Comparison of ENCODE assay signal across 8 mouse cellular contexts in the genomic region with DNA sequence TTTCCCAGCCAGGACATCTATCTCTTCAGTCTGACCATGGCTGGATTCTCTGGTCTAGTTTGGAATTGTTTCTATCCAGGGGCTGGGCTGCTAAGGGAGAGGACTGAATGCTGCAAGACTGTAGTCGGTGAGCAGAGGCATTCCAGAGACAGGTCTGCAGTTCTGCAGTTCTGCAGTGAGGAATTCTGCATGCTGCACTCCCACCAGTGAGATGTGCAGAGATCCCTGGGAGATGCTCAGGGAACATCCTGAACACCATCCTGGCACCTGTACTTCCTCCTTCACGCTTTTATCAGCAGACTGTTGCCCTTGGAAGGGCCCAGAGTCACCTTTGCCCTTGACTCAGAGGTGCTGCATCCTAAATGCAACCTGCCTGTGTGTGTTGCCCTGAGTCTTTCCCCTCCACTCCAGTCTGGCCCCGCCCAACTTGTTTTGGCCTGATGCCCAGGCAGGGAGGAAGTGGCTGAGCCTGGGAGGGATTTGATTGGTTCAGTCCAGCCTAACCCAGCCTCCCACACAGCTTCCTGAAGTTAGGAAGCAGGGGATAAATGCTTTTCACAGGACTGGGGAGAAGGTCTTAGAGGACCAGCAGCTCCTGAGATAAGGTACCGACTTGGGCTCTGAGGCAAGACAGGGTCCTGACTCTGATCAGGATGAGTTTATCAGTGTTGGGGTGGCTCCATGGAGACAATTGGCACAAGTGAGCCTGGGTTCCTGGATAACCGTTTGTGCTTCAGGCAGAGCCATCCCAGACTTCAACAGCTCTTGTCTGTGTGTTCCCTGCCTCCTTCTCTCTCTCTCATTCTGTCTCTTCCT. TPM values are rescaled to one million over a fixed set of nuclear protein-coding genes. Genes with fewer than 3 reads are reported as not detected.
A peak's percentile ranks its signal among the peaks of the same experiment; 100 is the strongest.
DNase-seq lines count a peak whose midpoint lies in the region; ATAC-seq and TF ChIP-seq lines count a peak whose summit lies in the region.
"Not testable (repeated sequence)": the region's sequence is repeated elsewhere in the genome, so short reads cannot be mapped to it uniquely, and the experiment has no call there.

A gene (plus strand): TSS at position 508 of the 816 bp plus-strand sequence.

- peak within 1 kb of the TSS; percentile 77 for H3K9ac ChIP-seq in ES-E14 (ENCODE audit: insufficient read depth, low read depth, low read length, poor library complexity, severe bottlenecking)
- peak within 1 kb of the TSS; percentile 52; the same call in 1 of the 2 replicates for H3K9ac ChIP-seq in lung, embryonic 14.5 days

- H3K36me3 ChIP-seq in ES-E14 (ENCODE audit: control insufficient read depth, insufficient read depth, low read length, poor library complexity, severe bottlenecking); lung, embryonic 14.5 days (ENCODE audit: insufficient read depth): not testable (repeated sequence)

- H3K9me3 ChIP-seq in ES-E14 (ENCODE audit: control insufficient read depth, insufficient read depth, low read depth, low read length); lung, embryonic 14.5 days (ENCODE audit: low read depth, low read length): not testable (repeated sequence)

- peak; percentile 97 for ATAC-seq in lung, embryonic 14.5 days (ENCODE audit: insufficient read depth)
- peak; percentile 56; the same call in 1 of the 2 replicates for ATAC-seq in neutrophil, adult 5-6 weeks (ENCODE audit: extremely low read depth, insufficient number of reproducible peaks, low FRiP score, poor library complexity, severe bottlenecking)

- H3K27ac ChIP-seq in ES-E14 (ENCODE audit: insufficient read depth, low read depth, low read length, poor library complexity, severe bottlenecking); lung, embryonic 14.5 days (ENCODE audit: low read depth): not testable (repeated sequence)

- WGBS in lung, embryonic 14.5 days = 10% methylated on average over 5 of the region's 5 CpGs

- not testable (repeated sequence) for TF ChIP-seq CTCF in lung, embryonic 14.5 days (IDR thresholded peaks at IDR 0.05; ENCODE audit: low read depth)

- peak; percentile 83 for DNase-seq in ES-E14 (ENCODE audit: low read depth, low spot score)
- DNase-seq in cerebellum, adult 18-20 months = peak; percentile 89 to 94
- peak; percentile 70 for DNase-seq in forelimb bud, embryonic 11.5 days (ENCODE audit: low read depth, low spot score)
- peak; percentile 97 for DNase-seq in heart, postnatal 4 days
- peak; percentile 64 to 71 for DNase-seq in layer of hippocampus, adult 8-10 months (ENCODE audit: low spot score in 2 of 2)
- DNase-seq in lung, embryonic 14.5 days = peak; percentile 95
- peak; percentile 59 for DNase-seq in testis, postnatal 14 days (ENCODE audit: low spot score)

- in situ Hi-C loops in ES-E14 (cut with MboI; ENCODE audit: low sequenced_read_pairs in 2 of 2, unreplicated experiment in 2 of 2) = not testable (repeated sequence)

- H3K4me3 ChIP-seq in ES-E14 (ENCODE audit: insufficient read depth in 1 of 2, low read depth in 1 of 2, low read length in 2 of 2, poor library complexity in 1 of 2, severe bottlenecking in 1 of 2) = peak within 1 kb of the TSS; percentile 71 to 96
- H3K4me3 ChIP-seq in lung, embryonic 14.5 days (ENCODE audit: low read depth, low read length) = peak within 1 kb of the TSS; percentile 35

- peak within 1 kb of the TSS; percentile 56 for H3K4me2 ChIP-seq in lung, embryonic 14.5 days

- H3K27me3 ChIP-seq in lung, embryonic 14.5 days (ENCODE audit: insufficient read depth, low read length) = not testable (repeated sequence)

- not testable (repeated sequence) for H3K4me1 ChIP-seq in ES-E14 (ENCODE audit: control insufficient read depth in 2 of 2, insufficient read depth in 2 of 2, low read length in 2 of 2, poor library complexity in 1 of 2); lung, embryonic 14.5 days (ENCODE audit: insufficient read depth)

RNA-seq across cellular contexts. Expression of the gene that starts here (rescaled TPM):
- 20.8 and 44.2 TPM in 2 replicates for total RNA-seq in ES-E14 (2012; rRNA removed)
- total RNA-seq in heart, postnatal 4 days (2021) = 10 to 100 TPM; 11.9 to 15.3 TPM
- 10 to 100 TPM in 1 of 4 experiments, 1 to 10 TPM in 3; 7.7 to 10.1 (median 7.9) TPM for total RNA-seq in layer of hippocampus, adult 8-10 months (2022)
- 14.1 and 15.7 TPM in 2 replicates for polyA plus RNA-seq in lung, embryonic 14.5 days (2014; fragmentation: Nextera tagmentation; extraction: Ambion mirVana)
- 7.4 and 10.9 TPM in 2 replicates for total RNA-seq in neutrophil, adult 5-6 weeks (2017)
